Mouse (Mus musculus): Measurements from ENCODE around the gene Rfx4.

DNA sequence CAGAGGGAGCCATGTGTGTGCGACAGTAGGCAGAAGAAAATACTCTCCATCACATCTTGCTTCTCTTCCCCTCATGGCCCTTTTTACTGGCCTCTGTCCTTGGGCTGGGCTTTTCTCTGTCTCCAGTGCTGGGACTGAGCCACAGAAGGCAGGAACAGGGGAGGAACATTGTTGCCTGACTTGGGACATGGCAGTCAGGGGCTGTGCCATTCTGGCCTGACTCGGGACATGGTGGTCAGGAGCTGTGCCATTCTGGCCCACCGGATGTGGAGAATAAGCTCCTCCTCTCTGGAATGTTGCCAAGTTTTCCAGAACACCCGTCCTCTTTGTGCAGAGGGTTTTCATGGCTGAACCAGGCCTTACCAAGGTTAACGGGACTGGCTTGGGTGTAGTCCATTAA is 21.2 kb downstream of the Rfx4 start:
- TF ChIP-seq CTCF (conservative IDR thresholded peaks at IDR 0.05; ENCODE audit: low read length) = no peak
- TF ChIP-seq POU5F1 (IDR thresholded peaks at IDR 0.05; ENCODE audit: borderline replicate concordance, low read length) = no peak

All from E14TG2a.4 (cell line).